Comparison of ENCODE assay signal across 19 mouse cellular contexts in the genomic region with DNA sequence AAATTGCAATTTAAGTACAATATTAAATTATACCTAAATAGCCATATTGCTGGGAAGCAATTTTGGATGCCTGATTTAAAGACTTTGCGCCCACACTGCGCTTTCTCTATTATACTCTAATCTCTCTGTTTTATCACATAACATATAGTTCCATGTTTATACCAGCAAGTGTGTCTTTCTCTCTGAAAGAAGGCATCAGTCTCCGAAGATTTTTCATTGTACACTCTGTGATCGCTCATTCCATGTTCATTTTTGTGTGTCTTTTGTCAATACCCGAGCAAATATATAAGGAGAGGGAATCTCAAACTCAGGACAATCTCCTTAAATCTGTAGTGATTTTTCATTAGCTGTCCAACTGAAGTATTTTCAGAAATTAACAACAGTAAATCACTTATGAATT.
A peak's percentile ranks its signal among the peaks of the same experiment; 100 is the strongest.
DNase-seq lines count a peak whose midpoint lies in the region; ATAC-seq and TF ChIP-seq lines count a peak whose summit lies in the region.
"Had no signal": no experiment of that assay in that cellular context is flagged by ENCODE, and none has a peak within 500 bp of the region (broad histone marks: within the 10 kb centered on the region; RNA-seq: fewer than 3 reads in every experiment).

No protein-coding gene starts in this region.

- peak; percentile 37; the same call in 1 of the 2 replicates for ATAC-seq in forebrain, embryonic 13.5 days
- no peak for ATAC-seq in forebrain, postnatal 0 days
- no peak for ATAC-seq in hindbrain, postnatal 0 days
- no peak for ATAC-seq in midbrain, postnatal 0 days (ENCODE audit: low FRiP score)
- ATAC-seq: intestine, embryonic 16.5 days had no signal

- H3K9me3 ChIP-seq in forebrain, embryonic 13.5 days (replicated peaks) = no peaks in the 10 kb centered on the region
- H3K9me3 ChIP-seq in forebrain, postnatal 0 days (ENCODE audit: low read length) = no peaks in the 10 kb centered on the region
- no peaks in the 10 kb centered on the region for H3K9me3 ChIP-seq in hindbrain, postnatal 0 days (ENCODE audit: low read length)
- H3K9me3 ChIP-seq in midbrain, postnatal 0 days (ENCODE audit: low read length) = no peaks in the 10 kb centered on the region
- H3K9me3 ChIP-seq: embryonic facial prominence, embryonic 10.5 days; limb, embryonic 12.5 days; liver, embryonic 13.5 days; lung, embryonic 15.5 days; megakaryocyte, embryonic 14.5 days had no signal

- H3K9ac ChIP-seq in forebrain, embryonic 13.5 days = no peak overlapping the region
- H3K9ac ChIP-seq in forebrain, postnatal 0 days = peak overlapping the region; percentile 57
- peak overlapping the region; percentile 38; the same call in 1 of the 2 replicates for H3K9ac ChIP-seq in hindbrain, postnatal 0 days (replicated peaks; ENCODE audit: low read length)
- peak overlapping the region; percentile 54 for H3K9ac ChIP-seq in midbrain, postnatal 0 days (replicated peaks; ENCODE audit: low read length, poor library complexity, severe bottlenecking)
- H3K9ac ChIP-seq: limb, embryonic 12.5 days; liver, embryonic 13.5 days; lung, embryonic 15.5 days had no signal

- 56% methylated on average over 5 of the region's 5 CpGs for WGBS in forebrain, embryonic 13.5 days
- 45% methylated on average over 5 of the region's 5 CpGs for WGBS in forebrain, postnatal 0 days
- WGBS in hindbrain, postnatal 0 days = 56% methylated on average over 5 of the region's 5 CpGs
- WGBS in midbrain, postnatal 0 days = 52% methylated on average over 5 of the region's 5 CpGs

- H3K36me3 ChIP-seq in forebrain, embryonic 13.5 days (ENCODE audit: poor library complexity, severe bottlenecking) = no peaks in the 10 kb centered on the region
- H3K36me3 ChIP-seq in forebrain, postnatal 0 days (ENCODE audit: insufficient read depth) = no peaks in the 10 kb centered on the region
- no peaks in the 10 kb centered on the region for H3K36me3 ChIP-seq in hindbrain, postnatal 0 days (ENCODE audit: insufficient read depth, low read length)
- no peaks in the 10 kb centered on the region for H3K36me3 ChIP-seq in midbrain, postnatal 0 days (ENCODE audit: insufficient read depth, low read length)
- H3K36me3 ChIP-seq: embryonic facial prominence, embryonic 10.5 days; limb, embryonic 12.5 days; liver, embryonic 13.5 days; lung, embryonic 15.5 days had no signal

- no peak for TF ChIP-seq CTCF in forebrain, postnatal 0 days (IDR thresholded peaks at IDR 0.05; ENCODE audit: low read depth)
- no peak for TF ChIP-seq CTCF in hindbrain, postnatal 0 days (IDR thresholded peaks at IDR 0.05; ENCODE audit: low read depth)
- no peak for TF ChIP-seq CTCF in midbrain, postnatal 0 days (IDR thresholded peaks at IDR 0.05)

- no peaks in the 10 kb centered on the region for H3K27me3 ChIP-seq in forebrain, embryonic 13.5 days
- no peaks in the 10 kb centered on the region for H3K27me3 ChIP-seq in forebrain, postnatal 0 days (ENCODE audit: insufficient read depth, low read length)
- no peaks in the 10 kb centered on the region for H3K27me3 ChIP-seq in hindbrain, postnatal 0 days (ENCODE audit: insufficient read depth, low read length)
- no peaks in the 10 kb centered on the region for H3K27me3 ChIP-seq in midbrain, postnatal 0 days (ENCODE audit: insufficient read depth, low read length)
- H3K27me3 ChIP-seq: limb, embryonic 12.5 days; liver, embryonic 13.5 days; lung, embryonic 15.5 days; megakaryocyte, embryonic 14.5 days had no signal

- no peak overlapping the region for H3K4me3 ChIP-seq in forebrain, embryonic 13.5 days
- peak overlapping the region; percentile 20; the same call in 1 of the 2 replicates for H3K4me3 ChIP-seq in forebrain, postnatal 0 days (ENCODE audit: low read depth, low read length)
- H3K4me3 ChIP-seq in hindbrain, postnatal 0 days (ENCODE audit: low read length) = no peak overlapping the region
- no peak overlapping the region for H3K4me3 ChIP-seq in midbrain, postnatal 0 days (ENCODE audit: low read depth, low read length)
- H3K4me3 ChIP-seq: embryonic facial prominence, embryonic 10.5 days; limb, embryonic 12.5 days; liver, embryonic 13.5 days; lung, embryonic 15.5 days; megakaryocyte, embryonic 14.5 days had no signal

- peak overlapping the region; percentile 43 for H3K4me2 ChIP-seq in forebrain, embryonic 13.5 days
- peak overlapping the region; percentile 44 for H3K4me2 ChIP-seq in forebrain, postnatal 0 days (ENCODE audit: low read depth)
- peak overlapping the region; percentile 43; the same call in 1 of the 2 replicates for H3K4me2 ChIP-seq in hindbrain, postnatal 0 days (ENCODE audit: low read depth, low read length)
- H3K4me2 ChIP-seq in midbrain, postnatal 0 days (ENCODE audit: low read depth, low read length, poor library complexity, severe bottlenecking) = peak overlapping the region; percentile 32
- H3K4me2 ChIP-seq: heart, embryonic 11.5 days; limb, embryonic 12.5 days; liver, embryonic 13.5 days; lung, embryonic 15.5 days had no signal

- H3K27ac ChIP-seq in forebrain, embryonic 13.5 days = peak overlapping the region; percentile 93
- peak overlapping the region; percentile 86 for H3K27ac ChIP-seq in forebrain, postnatal 0 days (ENCODE audit: low read depth, low read length)
- peak overlapping the region; percentile 77 for H3K27ac ChIP-seq in hindbrain, postnatal 0 days
- peak overlapping the region; percentile 93 for H3K27ac ChIP-seq in midbrain, postnatal 0 days (ENCODE audit: low read depth, low read length)
- H3K27ac ChIP-seq: embryonic facial prominence, embryonic 10.5 days; limb, embryonic 12.5 days; liver, embryonic 13.5 days; lung, embryonic 15.5 days had no signal

- peaks cover 13% of the 10 kb centered on the region for H3K4me1 ChIP-seq in forebrain, embryonic 13.5 days
- H3K4me1 ChIP-seq in forebrain, postnatal 0 days (ENCODE audit: insufficient read depth) = no peaks in the 10 kb centered on the region
- 0 out of 2 replicates have a peak, but pooled peaks cover 3% of the 10 kb centered on the region for H3K4me1 ChIP-seq in hindbrain, postnatal 0 days (ENCODE audit: insufficient read depth, low read length)
- peaks cover 4% of the 10 kb centered on the region; the same call in 1 of the 2 replicates for H3K4me1 ChIP-seq in midbrain, postnatal 0 days (ENCODE audit: insufficient read depth, low read length)
- H3K4me1 ChIP-seq: embryonic facial prominence, embryonic 10.5 days; limb, embryonic 12.5 days; liver, embryonic 13.5 days; lung, embryonic 15.5 days; megakaryocyte, embryonic 14.5 days had no signal

- DNase-seq in forebrain, postnatal 0 days = peak; percentile 69
- DNase-seq in hindbrain, postnatal 0 days (ENCODE audit: low spot score) = no peak
- no peak for DNase-seq in midbrain, postnatal 0 days (ENCODE audit: low spot score)
- DNase-seq in gastrocnemius, postnatal 10 days = no peak
- DNase-seq in lung, postnatal 14 days = no peak
- DNase-seq in urinary bladder, adult 2 months (ENCODE audit: low spot score) = no peak
- DNase-seq: adrenal gland, postnatal 14 days; cerebellum, adult 18-20 months; cerebellum, postnatal 36 days; heart, postnatal 14 days; liver, embryonic 13.5 days; right cerebral cortex, postnatal 25 days had no signal
